Mouse (Mus musculus): ENCODE results near the gene Mecom.

DNA sequence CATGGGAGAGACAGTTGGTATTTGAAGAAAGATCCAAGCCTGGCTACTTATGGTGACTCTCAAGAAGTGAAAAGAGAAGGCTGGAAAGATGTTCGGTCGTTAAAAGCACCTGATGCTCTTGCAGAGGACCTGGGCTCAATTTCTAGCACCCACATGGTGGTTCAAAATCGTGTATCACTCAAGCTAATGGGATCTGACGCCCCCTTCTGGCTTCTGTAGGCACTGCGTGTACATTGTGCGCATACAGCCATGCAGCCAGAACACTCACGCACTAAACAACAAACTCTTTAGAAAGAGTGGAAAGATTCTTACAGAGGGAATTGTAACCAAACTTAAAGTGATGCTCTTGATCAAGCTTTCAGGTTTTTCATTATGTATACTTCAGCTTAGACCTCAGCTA is 550.7 kb downstream of the Mecom start:
- TF ChIP-seq CTCF (IDR thresholded peaks at IDR 0.05; ENCODE audit: low read depth, low read length) (no peak), POLR2A (IDR thresholded peaks at IDR 0.05; ENCODE audit: borderline replicate concordance, low read depth, low read length) (no peak)
